Mouse (Mus musculus) megakaryocyte, embryonic 14.5 days (primary cell): ENCODE measurements around the gene Prrg2.

Experiments
- FLI1 ChIP-seq: IDR thresholded peaks from 2 replicates; pipeline ENCODE4 v1.6.1; 2012; ENCODE audit warnings: low read length, inconsistent platforms, mixed read lengths
- GATA1 ChIP-seq: IDR thresholded peaks from 3 replicates; pipeline ENCODE4 v1.6.1; 2012; ENCODE audit warnings: mixed read lengths, low read length, inconsistent platforms, borderline replicate concordance

DNA sequence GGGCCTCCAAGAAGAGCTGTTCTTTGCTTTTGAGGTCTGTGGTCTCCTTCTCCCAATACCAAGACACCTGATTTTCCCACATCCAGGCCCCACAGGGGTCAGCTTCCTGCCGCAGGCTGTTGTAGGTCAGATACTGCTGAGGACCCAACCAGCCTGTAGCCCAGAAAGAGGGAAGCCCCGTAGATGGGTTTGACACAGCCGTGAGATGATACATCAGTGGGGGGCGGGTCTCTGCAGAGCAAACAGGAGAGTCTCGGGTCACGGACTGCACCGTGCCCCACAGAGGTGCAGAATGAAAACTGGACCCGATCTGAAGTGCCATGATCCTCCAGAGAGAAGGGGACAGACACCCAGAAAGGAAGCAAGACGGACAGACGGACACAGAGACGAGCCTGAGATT is 40.0 kb upstream of the Prrg2 start:
- TF ChIP-seq GATA1 (no peak), FLI1 (no peak)
